Mouse (Mus musculus): ENCODE measurements around the gene Btg1-ps1.
"Not testable (repeated sequence)": the region's sequence is repeated elsewhere in the genome, so short reads cannot be mapped to it uniquely, and the experiment has no call there.

The Btg1-ps1 gene

DNA sequence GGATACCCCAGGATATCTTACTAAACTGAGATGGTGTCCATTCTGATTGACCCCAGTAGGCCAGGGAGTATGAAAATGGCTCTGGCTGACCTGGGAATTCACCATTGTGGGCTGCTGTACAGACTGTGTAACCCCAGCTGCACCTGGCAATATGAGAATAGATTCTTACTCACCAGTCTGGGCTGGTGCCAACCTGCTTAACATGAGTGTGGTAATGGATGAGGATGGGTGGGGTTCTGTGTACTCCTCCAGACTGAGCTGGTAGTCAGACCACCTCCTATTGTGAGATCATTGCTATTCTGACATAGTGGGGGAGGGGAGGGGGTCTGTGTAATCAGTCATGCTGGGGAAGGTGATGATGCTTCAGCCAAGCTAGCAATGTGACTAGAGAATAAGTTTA, at the start of gene Btg1-ps1:
Gene Btg1-ps1, minus strand, starts transcription at position 219 of the 400 bp plus-strand sequence.
- not testable (repeated sequence) for DNase-seq (ENCODE audit: low read depth, low spot score)

DNA sequence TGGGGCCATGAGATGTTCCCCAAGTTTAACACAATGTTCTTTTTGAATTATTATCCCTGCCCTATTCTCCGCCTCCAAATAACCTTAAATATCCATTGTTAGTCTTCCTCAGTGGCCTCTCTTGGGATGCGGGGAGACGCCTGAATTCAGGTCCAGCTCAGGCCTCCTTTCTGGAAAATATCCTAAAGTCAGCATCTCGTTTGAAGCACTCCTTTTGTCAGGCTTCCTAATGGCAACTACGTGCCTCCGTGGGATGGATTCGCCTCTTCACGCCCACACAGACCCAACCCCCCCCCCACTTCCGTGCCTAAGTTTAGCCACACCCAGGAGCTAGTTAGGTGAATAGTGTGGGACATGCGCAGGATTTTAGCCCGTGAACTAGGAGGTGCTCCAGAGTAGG, 47.6 kb upstream of the Btg1-ps1 start, which contains the start of gene Rhox10:
Gene Rhox10, plus strand, starts transcription at position 301 of the 400 bp plus-strand sequence.
- no peak for DNase-seq (ENCODE audit: low read depth, low spot score)

DNA sequence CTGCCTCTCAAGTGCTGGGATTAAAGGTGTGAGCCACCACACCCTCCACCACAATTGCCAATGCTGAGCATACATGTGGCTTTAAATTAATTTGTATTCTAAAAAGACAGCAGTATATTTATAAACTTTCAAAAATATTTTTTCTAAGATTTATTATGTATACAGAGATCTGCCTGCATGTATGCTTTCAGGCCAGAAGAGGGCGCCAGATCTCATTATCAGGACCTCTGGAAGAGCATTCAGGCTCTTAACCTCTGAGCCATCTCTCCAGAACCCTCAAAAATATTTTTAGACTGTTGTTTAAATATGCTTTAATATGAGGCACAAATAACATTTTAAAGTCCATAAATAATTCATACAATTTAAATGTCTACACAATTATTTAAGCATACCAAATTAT, 42.9 kb upstream of the Btg1-ps1 start:
- DNase-seq (ENCODE audit: low read depth, low spot score): peak; percentile 18

DNA sequence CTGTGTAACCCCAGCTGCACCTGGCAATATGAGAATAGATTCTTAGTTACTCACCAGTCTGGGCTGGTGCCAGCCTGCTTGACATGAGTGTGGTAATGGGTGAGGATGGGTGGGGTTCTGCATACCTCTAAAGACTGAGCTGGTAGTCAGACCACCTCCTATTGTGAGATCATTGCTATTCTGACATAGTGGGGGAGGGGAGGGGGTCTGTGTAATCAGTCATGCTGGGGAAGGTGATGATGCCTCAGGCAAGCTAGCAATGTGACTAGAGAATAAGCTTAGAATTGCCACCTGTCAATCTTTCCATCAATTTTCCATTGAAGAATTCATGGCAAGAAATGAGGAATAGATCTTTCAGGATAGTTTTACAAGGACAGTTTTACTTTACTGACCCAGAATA, 24.4 kb upstream of the Btg1-ps1 start, which contains the start of gene Btg1-ps2:
Gene Btg1-ps2, minus strand, starts transcription at position 101 of the 400 bp plus-strand sequence.
- DNase-seq (ENCODE audit: low read depth, low spot score): not testable (repeated sequence)

DNA sequence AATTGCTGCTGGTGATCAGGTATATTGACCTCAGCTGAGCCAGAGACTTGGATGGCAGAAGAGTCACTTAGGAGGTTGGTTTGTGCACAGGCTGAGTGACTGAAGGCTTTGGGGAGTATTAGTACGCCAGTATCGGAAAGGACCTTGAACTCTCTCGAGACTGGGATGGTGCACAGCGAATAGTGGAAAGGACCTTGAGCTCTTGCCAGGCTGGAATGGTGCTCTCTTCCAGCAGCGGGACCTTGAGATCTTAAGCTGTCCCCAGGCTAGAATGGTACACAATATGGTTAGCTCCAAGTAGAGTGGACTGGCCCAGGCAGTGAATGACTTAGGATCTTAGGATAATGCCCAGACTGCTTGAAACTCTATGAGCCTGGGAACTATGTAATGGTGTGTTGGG, 21.1 kb upstream of the Btg1-ps1 start:
- DNase-seq (ENCODE audit: low read depth, low spot score): no peak

DNA sequence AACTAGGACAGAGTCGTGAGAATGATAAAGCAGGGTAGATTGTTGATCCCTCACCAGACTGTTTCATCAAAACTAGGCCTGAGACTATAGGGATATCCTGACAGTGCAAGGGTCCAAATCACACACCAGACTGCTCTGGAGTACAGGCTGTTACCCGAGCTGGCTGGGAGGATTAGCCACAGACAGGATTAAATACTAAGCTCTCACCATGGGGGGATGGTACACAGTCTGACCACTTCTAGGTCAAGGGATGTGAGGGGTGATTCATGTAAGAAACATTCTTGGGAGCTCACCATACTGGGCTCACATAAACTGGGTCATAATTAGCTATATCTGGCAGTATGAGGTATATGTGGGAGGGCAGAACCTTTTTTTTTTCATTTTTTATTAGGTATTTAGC, 15.2 kb upstream of the Btg1-ps1 start:
- DNase-seq (ENCODE audit: low read depth, low spot score): no peak

DNA sequence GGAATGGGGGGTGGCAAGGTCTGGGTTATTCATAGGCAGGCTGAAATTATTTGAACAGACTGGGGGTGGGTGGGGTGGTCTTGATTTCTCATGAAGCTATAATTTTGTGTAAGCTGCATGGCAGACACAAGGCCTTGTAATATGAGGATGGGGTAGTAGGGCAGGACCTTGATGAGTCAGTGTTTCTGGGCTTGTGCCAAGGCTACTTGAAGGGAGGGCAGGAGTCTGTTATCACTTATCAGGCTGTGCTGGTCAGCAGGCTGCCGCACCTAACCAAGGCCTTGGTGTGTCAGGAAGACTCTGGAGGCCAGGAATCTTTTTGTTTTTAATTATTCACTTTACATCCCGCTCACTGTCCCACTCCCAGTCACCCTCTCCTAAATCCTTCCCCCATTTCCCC, 9.9 kb downstream of the Btg1-ps1 start:
- DNase-seq (ENCODE audit: low read depth, low spot score): no peak

Measured in A20 (cell line).